Mouse (Mus musculus) urinary bladder, postnatal 36 days (tissue): ENCODE measurements around the gene Slc2a12.

Source experiments
- DNase-seq, 2 experiments: peaks; one replicate each; pipeline ENCODE4 v3.0.0; 2022; ENCODE audit warnings: low spot score in 2 of 2, mixed read lengths in 1 of 2

The Slc2a12 gene

GRCm38 (mm10) chr10:22728257-22728656, 83.4 kb downstream of the Slc2a12 start:
- DNase-seq: no peak

GRCm38 (mm10) chr10:22730266-22730991, 85.6 kb downstream of the Slc2a12 start:
- no peak for DNase-seq

- DNase-seq: no peak
Measured at GRCm38 (mm10) chr10:22730992-22731271, 86.1 kb downstream of the Slc2a12 start.

- peak; percentile 90 to 94 for DNase-seq
Measured at GRCm38 (mm10) chr10:22731272-22732093, 86.7 kb downstream of the Slc2a12 start, which contains the start of gene Tbpl1. Gene Tbpl1 (minus strand): TSS chr10:22731938.

- no peak for DNase-seq
Measured at GRCm38 (mm10) chr10:22732181-22732580, 87.4 kb downstream of the Slc2a12 start.

- DNase-seq: no peak
Measured at GRCm38 (mm10) chr10:22745922-22746321, 101.1 kb downstream of the Slc2a12 start.

- DNase-seq: no peak
Measured at GRCm38 (mm10) chr10:22746334-22747322, 101.8 kb downstream of the Slc2a12 start.

- DNase-seq: no peak
Measured at GRCm38 (mm10) chr10:22751175-22751682, 106.4 kb downstream of the Slc2a12 start.
